Mouse (Mus musculus) testis, adult 2 months (tissue): ENCODE measurements at regions not wholly inside any gene's neighbourhood (a gene's known extent, or its start where the extent isn't known, plus 50 kb on each side); places are given as distances from the start of the nearest gene placed in this dataset.

Experiments
- CTCF ChIP-seq: fragments of 200-500 bp; IDR thresholded peaks from 2 replicates; pipeline ENCODE4 v1.5.1; 2012; ENCODE audit warnings: low read depth, mild to moderate bottlenecking, inconsistent platforms, low read length, moderate library complexity; ENCODE audit not compliant: control insufficient read depth, insufficient read depth, insufficient replicate concordance
- POLR2A ChIP-seq: fragments of 200-500 bp; IDR thresholded peaks from 2 replicates; pipeline ENCODE4 v1.6.1; 2012; ENCODE audit warnings: low read depth, mild to moderate bottlenecking, inconsistent platforms, low read length, moderate library complexity; ENCODE audit not compliant: control insufficient read depth

DNA sequence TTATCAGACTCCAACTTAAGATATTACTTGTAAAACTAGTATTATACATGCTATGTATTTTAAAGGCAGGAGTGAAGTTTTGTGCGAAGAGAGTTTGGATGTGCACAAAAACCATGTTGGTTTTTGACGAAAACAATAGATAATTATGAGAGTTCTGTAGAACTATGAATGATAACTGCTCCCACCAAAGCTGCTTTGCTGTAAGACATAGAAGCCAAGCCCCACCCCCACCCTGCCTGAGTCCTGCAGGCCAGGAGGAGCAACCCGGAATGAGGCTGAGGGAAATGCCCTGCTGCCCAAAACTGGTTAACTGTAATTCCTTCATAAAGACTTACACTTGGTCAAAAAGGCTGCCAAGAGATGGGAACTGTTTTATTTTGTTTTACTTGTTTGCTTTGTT, 175.8 kb downstream of the Efnb2 start:
- TF ChIP-seq CTCF (no peak), POLR2A (no peak)
